Mouse (Mus musculus): ENCODE results near the gene Akap5. TPM values are rescaled to one million over a fixed set of nuclear protein-coding genes. Genes with fewer than 3 reads are reported as not detected.

Gene Akap5
- polyA plus RNA-seq, 1 experiment from 2014 or later = 5.2 TPM

DNA sequence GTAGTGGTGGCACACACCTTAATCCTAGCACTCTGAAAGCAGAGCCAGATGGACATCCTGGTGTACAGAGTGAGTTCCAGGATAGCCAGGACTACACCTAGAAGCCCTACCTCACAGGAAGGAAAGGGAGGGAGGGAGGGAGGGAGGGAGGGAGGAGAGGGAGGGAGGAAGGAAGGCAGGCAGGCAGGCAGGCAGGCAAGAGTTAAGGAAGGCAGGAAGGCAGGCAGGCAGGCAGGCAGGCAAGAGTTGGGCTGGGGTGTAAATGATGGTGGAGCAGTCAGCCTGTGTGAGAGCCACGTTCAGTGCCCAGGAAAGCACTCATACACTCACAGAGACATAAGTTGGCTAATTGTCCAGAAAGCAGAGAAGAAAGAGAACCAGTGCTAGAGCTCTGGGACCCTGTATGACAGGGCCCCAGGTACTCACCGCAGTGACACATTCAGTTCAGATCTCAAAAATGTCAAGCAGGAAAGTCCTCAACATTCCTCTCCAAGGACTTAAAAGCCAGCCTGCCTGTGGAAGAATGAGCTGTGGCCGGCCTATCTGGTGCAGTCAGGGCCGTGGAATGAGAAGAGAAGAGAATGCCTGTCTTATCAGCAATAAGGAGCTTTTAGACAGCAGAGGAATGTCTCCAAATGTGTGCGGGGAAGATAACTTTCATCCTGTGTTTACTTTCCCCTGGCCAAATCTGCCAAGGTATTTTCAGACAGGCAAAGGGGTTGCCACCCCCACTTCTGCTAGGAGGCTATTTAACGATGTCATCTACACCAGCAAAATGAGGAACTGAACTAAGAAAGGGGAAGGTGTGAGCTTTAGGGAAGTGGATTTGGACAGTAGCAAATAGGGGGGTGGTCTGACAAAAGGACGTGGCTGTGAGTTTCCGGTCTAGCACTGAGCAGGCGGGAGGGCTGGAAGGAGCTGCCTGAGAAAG, 6.1 kb upstream of the Akap5 start:
- H3K9me3 ChIP-seq (ENCODE audit: control insufficient read depth, low read length) = no peaks in the 10 kb centered on the region
- H3K36me3 ChIP-seq (ENCODE audit: control insufficient read depth, insufficient read depth, low read length) = no peaks in the 10 kb centered on the region
- H3K27ac ChIP-seq (ENCODE audit: low read depth, low read length) = no peak overlapping the region
- no peak overlapping the region for H3K4me2 ChIP-seq (ENCODE audit: low read depth, low read length, severe bottlenecking)
- WGBS = 72% methylated on average over 9 of the region's 9 CpGs
- H3K27me3 ChIP-seq (ENCODE audit: control insufficient read depth, insufficient read depth, low read length) = no peaks in the 10 kb centered on the region
- H3K9ac ChIP-seq (ENCODE audit: low read length) = no peak overlapping the region
- H3K4me1 ChIP-seq (replicated peaks; ENCODE audit: control insufficient read depth, insufficient read depth, low read length) = no peaks in the 10 kb centered on the region
- H3K4me3 ChIP-seq (ENCODE audit: low read depth, low read length) = no peak overlapping the region
- DNase-seq (ENCODE audit: low spot score) (no peak), ATAC-seq (replicated peaks; ENCODE audit: low FRiP score) (no peak)

GRCm38 (mm10) chr12:76326437-76327220, 1.9 kb downstream of the Akap5 start:
- H3K9ac ChIP-seq (ENCODE audit: low read length) = no peak overlapping the region
- H3K36me3 ChIP-seq (ENCODE audit: control insufficient read depth, insufficient read depth, low read length) = no peaks in the 10 kb centered on the region
- DNase-seq (ENCODE audit: low spot score) = no peak
- no peaks in the 10 kb centered on the region for H3K9me3 ChIP-seq (ENCODE audit: control insufficient read depth, low read length)
- no peak overlapping the region for H3K27ac ChIP-seq (ENCODE audit: low read depth, low read length)
- ATAC-seq (replicated peaks; ENCODE audit: low FRiP score) = no peak
- H3K4me1 ChIP-seq (replicated peaks; ENCODE audit: control insufficient read depth, insufficient read depth, low read length) = no peaks in the 10 kb centered on the region; the same call in 1 of the 2 replicates
- H3K4me3 ChIP-seq (ENCODE audit: low read depth, low read length) = no peak overlapping the region
- 93% methylated on average over 23 of the region's 23 CpGs for WGBS
- no peaks in the 10 kb centered on the region for H3K27me3 ChIP-seq (ENCODE audit: control insufficient read depth, insufficient read depth, low read length)
- no peak overlapping the region for H3K4me2 ChIP-seq (ENCODE audit: low read depth, low read length, severe bottlenecking)

- ATAC-seq (replicated peaks; ENCODE audit: low FRiP score) (no peak), DNase-seq (ENCODE audit: low spot score) (no peak)
- H3K4me1 ChIP-seq (replicated peaks; ENCODE audit: control insufficient read depth, insufficient read depth, low read length) = no peaks in the 10 kb centered on the region; the same call in 1 of the 2 replicates
- H3K9ac ChIP-seq (ENCODE audit: low read length) = no peak overlapping the region
- no peaks in the 10 kb centered on the region for H3K9me3 ChIP-seq (ENCODE audit: control insufficient read depth, low read length)
- WGBS = 94% methylated on average over 6 of the region's 6 CpGs
- no peak overlapping the region for H3K4me3 ChIP-seq (ENCODE audit: low read depth, low read length)
- no peaks in the 10 kb centered on the region for H3K36me3 ChIP-seq (ENCODE audit: control insufficient read depth, insufficient read depth, low read length)
- no peaks in the 10 kb centered on the region for H3K27me3 ChIP-seq (ENCODE audit: control insufficient read depth, insufficient read depth, low read length)
- no peak overlapping the region for H3K4me2 ChIP-seq (ENCODE audit: low read depth, low read length, severe bottlenecking)
- H3K27ac ChIP-seq (ENCODE audit: low read depth, low read length) = no peak overlapping the region
These were observed 4.1 kb downstream of the Akap5 start for GRCm38 (mm10) chr12:76328567-76329354.

- Histone ChIP-seq H3K4me2 (ENCODE audit: low read depth, low read length, severe bottlenecking) (no peak overlapping the region), H3K36me3 (ENCODE audit: control insufficient read depth, insufficient read depth, low read length) (no peaks in the 10 kb centered on the region), H3K4me1 (replicated peaks; ENCODE audit: control insufficient read depth, insufficient read depth, low read length) (no peaks in the 10 kb centered on the region), H3K9me3 (ENCODE audit: control insufficient read depth, low read length) (no peaks in the 10 kb centered on the region), H3K27me3 (ENCODE audit: control insufficient read depth, insufficient read depth, low read length) (no peaks in the 10 kb centered on the region), H3K9ac (ENCODE audit: low read length) (no peak overlapping the region), H3K4me3 (ENCODE audit: low read depth, low read length) (no peak overlapping the region), H3K27ac (ENCODE audit: low read depth, low read length) (no peak overlapping the region)
- no peak for ATAC-seq (replicated peaks; ENCODE audit: low FRiP score)
- 86% methylated on average over 5 of the region's 5 CpGs for WGBS
- no peak for DNase-seq (ENCODE audit: low spot score)
These were observed 9.0 kb downstream of the Akap5 start for GRCm38 (mm10) chr12:76333688-76334087.

- H3K4me3 ChIP-seq (ENCODE audit: low read depth, low read length) = no peak overlapping the region
- WGBS = 84% methylated on average over 5 of the region's 5 CpGs
- ATAC-seq (replicated peaks; ENCODE audit: low FRiP score) (no peak), DNase-seq (ENCODE audit: low spot score) (no peak)
- H3K4me2 ChIP-seq (ENCODE audit: low read depth, low read length, severe bottlenecking) = no peak overlapping the region
- no peaks in the 10 kb centered on the region for H3K36me3 ChIP-seq (ENCODE audit: control insufficient read depth, insufficient read depth, low read length)
- H3K9me3 ChIP-seq (ENCODE audit: control insufficient read depth, low read length) = no peaks in the 10 kb centered on the region
- H3K9ac ChIP-seq (ENCODE audit: low read length) = no peak overlapping the region
- H3K27me3 ChIP-seq (ENCODE audit: control insufficient read depth, insufficient read depth, low read length) = no peaks in the 10 kb centered on the region
- H3K27ac ChIP-seq (ENCODE audit: low read depth, low read length) = no peak overlapping the region
- H3K4me1 ChIP-seq (replicated peaks; ENCODE audit: control insufficient read depth, insufficient read depth, low read length) = no peaks in the 10 kb centered on the region
These were observed 10.9 kb downstream of the Akap5 start for GRCm38 (mm10) chr12:76335641-76336040.

GRCm38 (mm10) chr12:76336111-76336965, 11.6 kb downstream of the Akap5 start:
- Histone ChIP-seq H3K9ac (ENCODE audit: low read length) (no peak overlapping the region), H3K27ac (ENCODE audit: low read depth, low read length) (no peak overlapping the region), H3K27me3 (ENCODE audit: control insufficient read depth, insufficient read depth, low read length) (no peaks in the 10 kb centered on the region), H3K36me3 (ENCODE audit: control insufficient read depth, insufficient read depth, low read length) (no peaks in the 10 kb centered on the region), H3K4me2 (ENCODE audit: low read depth, low read length, severe bottlenecking) (no peak overlapping the region), H3K9me3 (ENCODE audit: control insufficient read depth, low read length) (no peaks in the 10 kb centered on the region), H3K4me3 (ENCODE audit: low read depth, low read length) (no peak overlapping the region), H3K4me1 (replicated peaks; ENCODE audit: control insufficient read depth, insufficient read depth, low read length) (no peaks in the 10 kb centered on the region)
- ATAC-seq (replicated peaks; ENCODE audit: low FRiP score) (no peak), DNase-seq (ENCODE audit: low spot score) (no peak)
- 83% methylated on average over 17 of the region's 17 CpGs for WGBS

DNA sequence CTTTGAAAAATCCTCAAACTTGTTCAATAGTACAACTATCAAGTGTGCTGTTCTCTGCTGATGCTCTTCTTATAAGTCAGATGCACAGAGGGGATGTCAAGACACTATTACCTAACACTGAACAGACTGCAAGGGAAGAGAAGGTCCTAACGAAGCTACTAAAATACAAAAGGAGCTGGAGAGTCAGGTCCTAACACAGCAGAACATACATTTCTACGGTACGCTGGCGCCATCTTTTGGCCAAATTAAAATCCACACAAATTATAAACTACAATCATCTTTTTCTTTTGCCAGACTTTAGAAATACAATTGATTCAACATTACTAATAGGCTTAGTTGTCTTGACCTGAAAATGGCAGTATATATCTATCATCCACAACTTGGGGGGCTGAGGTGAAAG, 16.4 kb downstream of the Akap5 start:
- 6% methylated on average over 4 of the region's 4 CpGs for WGBS

More for the DNA sequence above, 16.4 kb downstream of the Akap5 start:
- Histone ChIP-seq H3K27ac (ENCODE audit: low read depth, low read length) (no peak overlapping the region), H3K4me1 (replicated peaks; ENCODE audit: control insufficient read depth, insufficient read depth, low read length) (no peaks in the 10 kb centered on the region), H3K27me3 (ENCODE audit: control insufficient read depth, insufficient read depth, low read length) (no peaks in the 10 kb centered on the region), H3K4me3 (ENCODE audit: low read depth, low read length) (no peak overlapping the region), H3K9ac (ENCODE audit: low read length) (no peak overlapping the region), H3K36me3 (ENCODE audit: control insufficient read depth, insufficient read depth, low read length) (no peaks in the 10 kb centered on the region), H3K4me2 (ENCODE audit: low read depth, low read length, severe bottlenecking) (no peak overlapping the region), H3K9me3 (ENCODE audit: control insufficient read depth, low read length) (no peaks in the 10 kb centered on the region)
- ATAC-seq (replicated peaks; ENCODE audit: low FRiP score) = no peak
- DNase-seq (ENCODE audit: low spot score) = no peak
